Mouse (Mus musculus) heart, adult 18-20 months (tissue): ENCODE measurements around the gene Klhl31. TPM values are rescaled to one million over a fixed set of nuclear protein-coding genes. Genes with fewer than 3 reads are reported as not detected.

Source experiments
- DNase-seq, 2 experiments: peaks; one replicate each; pipeline ENCODE4 v3.0.0; 2021 to 2022; ENCODE audit warnings: mixed read lengths in 1 of 2
- long read RNA-seq, 2 experiments: library from polyadenylated mRNA; stranded (forward); transcript quantifications; one replicate each; pipeline ENCODE4 v2.0.0; 2021
- total RNA-seq, 2 experiments: library from RNA; stranded (reverse); gene quantifications; 2 replicates each; pipeline ENCODE4 v1.2.3; 2021

Klhl31 gene
- total RNA-seq = 100 to 1,000 TPM; 112 to 126 TPM
- long read RNA-seq, experiment 1, full-length matches to known transcripts = 8 of 15 reads
- long read RNA-seq, experiment 1, partial matches to known transcripts = 1 of 15 reads
- long read RNA-seq, experiment 1, other reads (novel, unspliced or antisense) = 6 of 15 reads
- long read RNA-seq, experiment 2, full-length matches to known transcripts = 6 of 12 reads
- long read RNA-seq, experiment 2, partial matches to known transcripts = 1 of 12 reads
- long read RNA-seq, experiment 2, other reads (novel, unspliced or antisense) = 5 of 12 reads

GRCm38 (mm10) chr9:77636450-77636951 lies at the start of gene Klhl31:
Gene Klhl31 (plus strand): TSS chr9:77636500.
- DNase-seq = peak; percentile 66 to 76

GRCm38 (mm10) chr9:77586806-77587591 lies 49.3 kb upstream of the Klhl31 start:
- no peak for DNase-seq

GRCm38 (mm10) chr9:77587616-77588015 lies 48.7 kb upstream of the Klhl31 start:
- DNase-seq = no peak

- no peak for DNase-seq
These were observed 46.8 kb upstream of the Klhl31 start for GRCm38 (mm10) chr9:77589496-77589895.

GRCm38 (mm10) chr9:77592423-77592822 lies 43.9 kb upstream of the Klhl31 start:
- no peak for DNase-seq

- DNase-seq = peak in 1 of 2 experiments; percentile 14
These were observed 41.2 kb upstream of the Klhl31 start for GRCm38 (mm10) chr9:77595006-77595626.

- peak; percentile 71 to 94 for DNase-seq
These were observed 39.9 kb upstream of the Klhl31 start for GRCm38 (mm10) chr9:77596355-77596754.

- no peak for DNase-seq
These were observed 37.7 kb upstream of the Klhl31 start for GRCm38 (mm10) chr9:77598560-77598959.

- DNase-seq = no peak
These were observed 33.7 kb upstream of the Klhl31 start for GRCm38 (mm10) chr9:77602302-77603266.

- DNase-seq = no peak
These were observed 32.3 kb upstream of the Klhl31 start for GRCm38 (mm10) chr9:77603965-77604509.

GRCm38 (mm10) chr9:77607295-77607694 lies 29.0 kb upstream of the Klhl31 start:
- no peak for DNase-seq

GRCm38 (mm10) chr9:77607840-77608239 lies 28.5 kb upstream of the Klhl31 start:
- no peak for DNase-seq

GRCm38 (mm10) chr9:77610811-77611210 lies 25.5 kb upstream of the Klhl31 start:
- DNase-seq = peak in 1 of 2 experiments; percentile 9

GRCm38 (mm10) chr9:77612349-77612748 lies 24.0 kb upstream of the Klhl31 start:
- DNase-seq = no peak

GRCm38 (mm10) chr9:77615868-77616267 lies 20.4 kb upstream of the Klhl31 start:
- DNase-seq = peak in 1 of 2 experiments; percentile 30

GRCm38 (mm10) chr9:77616796-77617195 lies 19.5 kb upstream of the Klhl31 start:
- DNase-seq = no peak

GRCm38 (mm10) chr9:77617751-77618150 lies 18.5 kb upstream of the Klhl31 start:
- DNase-seq = peak in 1 of 2 experiments; percentile 18

GRCm38 (mm10) chr9:77618392-77618791 lies 17.9 kb upstream of the Klhl31 start:
- DNase-seq = no peak

- no peak for DNase-seq
These were observed 16.2 kb upstream of the Klhl31 start for GRCm38 (mm10) chr9:77620077-77620476.

- peak; percentile 66 to 70 for DNase-seq
These were observed 15.8 kb upstream of the Klhl31 start for GRCm38 (mm10) chr9:77620482-77620881.

GRCm38 (mm10) chr9:77622874-77623273 lies 13.4 kb upstream of the Klhl31 start:
- peak; percentile 26 to 31 for DNase-seq
